Mouse (Mus musculus): ENCODE measurements around the gene Cdhr2. TPM values are rescaled to one million over a fixed set of nuclear protein-coding genes. Genes with fewer than 3 reads are reported as not detected.

Gene Cdhr2
- 0.03 TPM in 2 replicates for polyA plus RNA-seq (2012; rRNA removed)

- no peak for DNase-seq (ENCODE audit: low spot score)
Measured at GRCm38 (mm10) chr13:54701243-54701642, at the start of gene Cdhr2. Gene Cdhr2 (plus strand): TSS chr13:54701461.

GRCm38 (mm10) chr13:54660877-54661276 lies 40.4 kb upstream of the Cdhr2 start:
- DNase-seq (ENCODE audit: low spot score), result no peak

GRCm38 (mm10) chr13:54661358-54661757 lies 39.9 kb upstream of the Cdhr2 start:
- DNase-seq (ENCODE audit: low spot score), result no peak

DNA sequence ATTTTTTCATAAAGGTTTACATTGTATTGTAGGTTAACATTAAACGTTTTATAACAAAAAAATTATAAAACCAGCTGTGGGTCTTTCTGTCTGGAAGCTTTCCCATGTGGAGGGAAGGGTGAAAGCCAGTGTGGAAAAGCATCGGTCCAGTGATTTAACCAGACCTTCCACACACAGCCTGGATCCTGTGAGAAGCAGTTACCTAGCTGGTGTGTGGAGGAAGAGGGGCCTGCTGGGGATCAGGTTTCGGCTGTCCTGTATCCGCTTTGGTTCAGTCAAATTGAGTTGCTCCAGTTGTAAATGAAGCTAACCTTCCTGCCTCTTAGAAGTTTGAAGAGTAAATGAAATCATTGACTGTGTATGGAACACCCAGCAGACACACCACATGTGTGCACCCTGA lies 37.3 kb upstream of the Cdhr2 start:
- no peak for DNase-seq (ENCODE audit: low spot score)

DNA sequence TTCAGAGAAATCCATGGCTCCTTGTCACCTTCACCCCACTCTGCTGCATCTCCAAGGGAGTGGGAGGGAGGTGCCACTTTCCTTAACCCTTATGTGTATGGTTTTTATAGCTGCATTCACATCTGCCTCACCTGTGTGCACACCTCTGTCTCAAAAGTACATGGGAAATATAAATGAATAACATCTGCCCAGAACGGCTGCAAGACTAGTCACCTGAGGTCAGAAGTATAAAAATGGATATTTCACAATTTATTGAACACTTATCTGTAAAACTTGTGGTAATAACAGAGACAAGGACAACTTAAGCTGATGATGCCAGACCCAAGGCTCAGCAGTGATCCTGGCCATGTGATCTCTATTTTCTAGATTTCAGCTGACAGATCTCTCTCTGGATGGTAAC lies 36.8 kb upstream of the Cdhr2 start:
- DNase-seq (ENCODE audit: low spot score), result no peak

DNA sequence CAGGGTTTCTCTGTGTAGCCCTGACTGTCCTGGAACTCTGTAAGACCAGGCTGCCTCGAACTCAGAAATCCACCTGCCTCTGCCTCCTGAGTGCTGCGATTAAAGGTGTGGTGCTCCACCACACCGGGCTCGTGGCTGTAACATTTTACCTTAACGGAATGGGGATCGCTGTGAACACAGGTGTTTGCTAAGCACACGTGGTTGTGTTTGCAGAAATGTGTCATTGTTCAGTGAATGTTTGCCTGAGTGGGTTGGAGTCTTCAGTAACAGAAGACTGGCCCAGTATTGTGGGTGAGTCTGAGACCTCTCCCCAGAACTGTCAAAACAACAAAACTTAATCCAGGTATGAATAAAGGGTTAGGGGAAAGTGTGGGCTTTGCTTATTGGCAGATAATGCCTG lies 36.2 kb upstream of the Cdhr2 start:
- no peak for DNase-seq (ENCODE audit: low spot score)

GRCm38 (mm10) chr13:54670491-54670890 lies 30.8 kb upstream of the Cdhr2 start:
- DNase-seq (ENCODE audit: low spot score), result no peak

- no peak for DNase-seq (ENCODE audit: low spot score)
Measured at GRCm38 (mm10) chr13:54675895-54676590, 25.2 kb upstream of the Cdhr2 start.

GRCm38 (mm10) chr13:54678263-54678662 lies 23.0 kb upstream of the Cdhr2 start:
- no peak for DNase-seq (ENCODE audit: low spot score)

- DNase-seq (ENCODE audit: low spot score), result no peak
Measured at GRCm38 (mm10) chr13:54680184-54680853, 20.9 kb upstream of the Cdhr2 start.

DNA sequence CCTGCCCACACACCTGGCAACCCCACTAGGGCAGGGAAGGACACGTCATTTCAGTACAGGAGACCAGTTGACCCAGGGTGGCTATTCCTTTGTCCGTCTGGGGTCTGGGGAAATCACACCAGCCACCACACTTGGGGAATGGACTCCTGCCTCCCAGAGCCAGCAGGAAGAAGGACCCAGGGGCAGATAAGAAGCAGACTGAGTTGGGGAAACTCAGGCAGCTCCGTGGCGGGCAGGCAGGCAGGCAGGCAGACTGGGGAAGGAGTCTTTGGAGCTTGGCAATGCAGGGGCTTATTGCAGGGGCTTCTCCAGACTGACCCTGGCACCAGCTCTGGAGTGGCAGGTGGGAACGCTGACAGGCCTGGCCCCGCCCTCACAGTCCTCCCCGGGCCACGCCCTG lies 20.0 kb upstream of the Cdhr2 start:
- DNase-seq (ENCODE audit: low spot score), result no peak

GRCm38 (mm10) chr13:54683301-54683700 lies 18.0 kb upstream of the Cdhr2 start:
- no peak for DNase-seq (ENCODE audit: low spot score)

DNA sequence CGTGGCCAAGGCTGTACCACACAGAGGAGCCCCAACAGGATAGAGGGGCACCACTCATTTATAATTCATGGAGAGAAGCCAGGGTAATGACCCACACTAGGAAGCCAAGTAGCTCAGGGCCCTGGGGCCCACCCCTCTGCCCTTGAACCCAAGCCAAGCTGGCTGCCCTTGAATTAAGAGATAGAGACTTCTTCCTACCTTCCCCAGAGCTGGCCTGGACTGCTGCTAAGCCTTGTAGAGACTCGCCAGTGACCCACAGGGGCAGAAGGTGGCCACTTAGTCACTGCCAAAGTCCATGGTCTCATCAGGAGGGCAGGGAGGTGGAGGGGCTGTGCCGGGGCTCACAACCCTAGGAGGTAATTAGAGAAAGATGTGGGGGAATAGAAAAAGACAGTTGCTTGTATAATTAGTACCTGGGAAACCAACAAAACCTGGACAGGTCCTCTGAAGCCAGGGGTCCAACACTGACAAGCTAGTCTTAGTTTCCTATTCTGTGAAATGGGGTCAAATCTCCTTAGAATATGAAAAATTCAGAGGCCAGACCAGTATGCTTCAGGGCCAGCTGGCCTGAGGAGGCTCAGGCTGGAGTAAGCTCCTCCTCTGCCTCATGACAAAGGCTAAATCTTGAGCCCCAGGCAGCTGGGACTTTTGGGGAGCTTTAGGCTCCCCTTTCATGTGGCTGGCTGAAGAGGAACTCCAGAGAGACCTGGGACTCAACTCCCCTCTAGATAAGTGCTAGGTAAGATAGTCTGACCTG lies 16.9 kb upstream of the Cdhr2 start:
- DNase-seq (ENCODE audit: low spot score), result no peak

- no peak for DNase-seq (ENCODE audit: low spot score)
Measured at GRCm38 (mm10) chr13:54685174-54685573, 16.1 kb upstream of the Cdhr2 start.

DNA sequence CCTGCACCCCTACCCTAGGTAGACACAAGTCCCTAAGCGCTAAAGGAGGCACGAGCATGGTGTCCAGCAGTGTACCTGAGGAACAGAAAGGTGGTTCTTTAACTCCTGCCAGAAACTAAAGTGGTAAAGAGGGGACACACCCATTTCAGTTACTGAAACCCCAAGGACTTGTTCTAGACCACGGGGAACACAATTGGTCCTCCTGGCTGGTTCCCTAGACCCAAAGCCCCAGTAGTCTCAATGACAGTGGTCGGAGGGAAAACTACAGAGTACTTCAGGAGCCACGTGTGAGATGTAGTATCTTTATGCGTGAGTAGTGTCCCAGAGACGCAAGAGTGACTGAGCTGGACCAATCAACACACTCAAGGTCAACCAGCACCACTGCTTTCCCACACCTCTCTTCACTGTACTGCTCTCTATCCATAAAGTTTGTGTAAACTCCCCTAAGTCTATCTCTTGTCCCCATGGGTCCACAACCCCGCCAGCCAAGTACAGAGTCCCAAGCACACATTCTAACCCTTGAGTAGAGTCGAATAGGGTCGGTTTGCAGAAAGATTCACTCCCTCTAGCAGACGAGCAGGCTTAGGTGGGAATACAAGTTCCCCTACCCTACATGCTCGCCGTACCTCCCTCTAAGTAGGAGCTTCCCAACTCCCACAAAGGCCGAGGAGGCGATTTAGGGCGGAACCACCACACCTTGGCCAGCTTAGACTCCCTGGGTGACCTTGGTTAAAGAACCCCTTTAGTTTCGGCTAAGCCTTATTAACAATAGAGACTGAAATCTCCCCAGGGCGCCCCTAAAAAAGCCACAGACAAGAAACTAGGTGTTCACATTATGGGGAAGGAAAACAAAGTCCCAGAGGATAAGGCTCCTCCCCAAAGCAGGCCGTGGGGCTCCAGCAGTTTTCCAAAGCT lies 14.9 kb upstream of the Cdhr2 start:
- no peak for DNase-seq (ENCODE audit: low spot score)

- DNase-seq (ENCODE audit: low spot score), result peak; percentile 64
Measured at GRCm38 (mm10) chr13:54687096-54687495, 14.2 kb upstream of the Cdhr2 start.

DNA sequence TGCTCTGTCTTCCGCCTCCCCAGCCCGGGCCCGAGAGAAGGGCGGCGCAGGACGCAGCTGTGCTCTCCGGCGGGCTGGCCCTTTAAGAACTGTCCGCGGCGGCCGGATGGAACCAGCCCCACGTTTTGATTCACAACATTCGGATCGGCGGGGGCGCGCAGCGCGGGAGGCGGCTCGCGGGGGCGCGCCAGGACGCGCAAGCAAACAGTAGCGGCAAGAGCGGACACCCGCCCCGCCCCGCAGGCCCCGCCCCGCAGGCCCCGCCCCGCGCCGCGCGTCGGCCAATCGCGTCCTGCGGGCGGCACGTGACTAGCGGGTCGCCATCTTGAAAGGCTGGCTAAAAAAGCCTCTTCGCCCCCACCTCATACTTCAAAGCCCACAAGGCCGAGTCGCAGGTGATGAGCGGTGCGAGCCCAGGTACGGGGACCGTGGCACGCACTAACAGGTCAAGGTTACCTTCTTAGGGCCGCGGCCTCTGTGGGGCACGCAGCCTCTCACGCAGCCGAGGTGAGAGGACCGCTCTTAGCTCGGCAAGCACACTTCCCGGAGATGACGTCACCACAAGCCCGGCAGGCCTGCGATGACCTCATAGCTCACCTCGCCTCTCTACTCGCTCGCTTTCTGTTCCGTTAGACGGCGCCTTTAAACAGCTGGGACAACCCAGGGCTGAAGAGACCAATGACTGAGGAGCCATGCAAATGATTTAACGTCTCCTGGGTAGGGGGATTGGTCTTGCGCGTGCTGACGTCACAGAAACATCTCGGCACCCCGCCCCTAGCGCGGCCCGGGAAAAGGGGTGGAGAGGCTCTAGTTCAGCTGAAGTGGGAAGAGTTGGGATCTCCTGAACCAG lies 13.5 kb upstream of the Cdhr2 start:
- peak; percentile 93 for DNase-seq (ENCODE audit: low spot score)

DNA sequence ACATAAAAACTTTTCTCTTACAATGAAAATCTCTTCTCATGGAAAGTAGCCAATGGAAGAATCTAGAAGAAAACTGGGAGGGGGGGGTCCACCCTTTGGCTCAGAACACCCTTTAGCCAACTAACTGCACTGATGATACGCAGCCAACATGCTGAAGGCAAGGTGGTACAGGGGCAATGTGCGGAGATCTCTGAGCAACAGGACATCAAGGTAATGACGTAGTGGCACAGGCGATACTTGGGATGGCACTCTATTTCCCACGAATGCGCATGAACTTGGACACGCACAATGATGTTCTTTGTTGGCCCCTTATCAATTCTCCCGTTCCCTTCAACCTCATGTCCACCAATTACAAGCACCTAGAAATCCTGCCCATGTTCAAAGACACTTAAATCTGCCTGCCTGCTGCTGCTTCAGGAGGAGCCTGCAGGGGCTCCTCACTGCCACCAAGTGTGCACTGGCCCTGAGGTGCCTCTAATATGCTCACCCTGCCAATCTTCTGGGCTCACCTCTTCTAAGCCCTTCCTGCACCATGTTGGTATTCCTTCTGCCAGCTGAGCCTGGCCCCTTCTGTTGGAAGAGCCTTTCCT lies 11.0 kb upstream of the Cdhr2 start:
- DNase-seq (ENCODE audit: low spot score), result no peak

DNA sequence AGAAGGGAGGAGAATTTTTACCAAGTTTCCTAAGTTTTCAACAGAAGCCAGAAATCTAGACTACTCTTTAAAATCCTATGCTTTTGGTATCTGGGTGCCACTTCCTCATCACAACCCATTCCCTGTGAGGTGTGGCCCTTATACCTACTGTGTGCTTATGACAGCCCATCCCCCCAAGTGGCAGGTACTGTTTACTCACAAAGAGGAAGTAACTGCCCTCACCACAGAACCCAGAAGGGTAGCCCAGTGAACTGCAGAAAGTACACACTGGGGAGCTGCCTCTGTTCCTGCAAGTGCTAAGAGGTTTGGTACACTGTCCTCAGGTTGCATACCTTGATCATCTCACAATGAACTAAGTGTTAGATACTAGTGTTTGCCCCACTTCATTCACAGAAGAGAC lies 9.5 kb upstream of the Cdhr2 start:
- no peak for DNase-seq (ENCODE audit: low spot score)

Measured in urinary bladder, adult 2 months (tissue).